Mouse (Mus musculus) MEL (cell line): ENCODE data around the gene Acsl5. TPM values are rescaled to one million over a fixed set of nuclear protein-coding genes. Genes with fewer than 3 reads are reported as not detected.
A peak's percentile ranks its signal among the peaks of the same experiment; 100 is the strongest.

ENCODE experiments used
- DNase-seq: peaks from one replicate; pipeline ENCODE4 v3.0.0; 2011; ENCODE audit warnings: low read depth, low spot score
- H3K27ac ChIP-seq: 2 replicates; pipeline ENCODE4 v1.5.1; 2012; ENCODE audit warnings: low read depth, mild to moderate bottlenecking, control low read depth, low read length, moderate library complexity; ENCODE audit not compliant: control insufficient read depth
- H3K27me3 ChIP-seq, 2 experiments: fragments of 150-350 bp in 1 of 2; sonication (generic) in 1 of 2; 2 replicates each; pipeline ENCODE4 v1.6.1; 2012; ENCODE audit warnings: low read length in 2 of 2, mild to moderate bottlenecking in 2 of 2, improper control_type of control experiment in 1 of 2, moderate library complexity in 1 of 2; ENCODE audit not compliant: insufficient read depth in 2 of 2, control insufficient read depth in 1 of 2
- H3K36me3 ChIP-seq, 2 experiments: 2 replicates each; pipeline ENCODE4 v1.6.1; 2012 to 2014; ENCODE audit warnings: low read length in 2 of 2, improper control_type of control experiment in 1 of 2, inconsistent platforms in 1 of 2, mild to moderate bottlenecking in 1 of 2; ENCODE audit not compliant: insufficient read depth in 2 of 2, control insufficient read depth in 1 of 2
- H3K4me1 ChIP-seq, 2 experiments: fragments of 150-350 bp in 1 of 2; sonication (generic) in 1 of 2; 2 replicates each; pipeline ENCODE4 v1.6.1; 2012; ENCODE audit warnings: low read length in 2 of 2, improper control_type of control experiment in 1 of 2, mild to moderate bottlenecking in 1 of 2; ENCODE audit not compliant: insufficient read depth in 2 of 2, control insufficient read depth in 1 of 2
- H3K4me3 ChIP-seq, 2 experiments: fragments of 150-350 bp in 1 of 2; sonication (generic) in 1 of 2; 2 replicates each; pipeline ENCODE4 v1.5.1; 2012; ENCODE audit warnings: low read depth in 2 of 2, low read length in 2 of 2, mild to moderate bottlenecking in 2 of 2, moderate library complexity in 2 of 2, control low read depth in 1 of 2, improper control_type of control experiment in 1 of 2; ENCODE audit not compliant: control insufficient read depth in 1 of 2, insufficient read depth in 1 of 2
- H3K79me2 ChIP-seq: 2 replicates; pipeline ENCODE4 v1.6.1; 2012; ENCODE audit warnings: mild to moderate bottlenecking, low read length, moderate library complexity; ENCODE audit not compliant: control insufficient read depth, poor library complexity, insufficient read depth
- H3K9ac ChIP-seq: 2 replicates; pipeline ENCODE4 v1.6.1; 2012; ENCODE audit warnings: low read depth, mild to moderate bottlenecking, control low read depth, low read length, moderate library complexity; ENCODE audit not compliant: control insufficient read depth, poor library complexity, severe bottlenecking
- H3K9me3 ChIP-seq: fragments of 150-350 bp; sonication (generic); replicated peaks from 2 replicates; pipeline ENCODE4 v1.6.1; 2012; ENCODE audit warnings: mild to moderate bottlenecking, low read length, improper control_type of control experiment, moderate library complexity; ENCODE audit not compliant: insufficient read depth
- CHD1 ChIP-seq: IDR thresholded peaks from 2 replicates; pipeline ENCODE4 v1.6.1; 2012; ENCODE audit warnings: low read depth, mild to moderate bottlenecking, inconsistent platforms, low read length, improper control_type of control experiment
- CHD2 ChIP-seq: IDR thresholded peaks from 2 replicates; pipeline ENCODE4 v1.6.1; 2011; ENCODE audit warnings: low read length, improper control_type of control experiment
- CTCF ChIP-seq, 3 experiments: IDR thresholded peaks in 2 of 3; conservative IDR thresholded peaks in 1 of 3; 2 replicates each; pipeline ENCODE4 v1.5.1; 2011 to 2012; ENCODE audit warnings: low read length in 3 of 3, low read depth in 2 of 3, mild to moderate bottlenecking in 2 of 3, improper control_type of control experiment in 1 of 3, inconsistent platforms in 1 of 3, mixed read lengths in 1 of 3, moderate library complexity in 1 of 3; ENCODE audit not compliant: control insufficient read depth in 1 of 3, insufficient read depth in 1 of 3, poor library complexity in 1 of 3, severe bottlenecking in 1 of 3
- E2F4 ChIP-seq: IDR thresholded peaks from 2 replicates; pipeline ENCODE4 v1.6.1; 2011; ENCODE audit warnings: low read depth, low read length, improper control_type of control experiment, borderline replicate concordance
- ETS1 ChIP-seq: IDR thresholded peaks from 2 replicates; pipeline ENCODE4 v1.6.1; 2012; ENCODE audit warnings: low read depth, mild to moderate bottlenecking, inconsistent platforms, low read length, improper control_type of control experiment, moderate library complexity
- KAT2A ChIP-seq: conservative IDR thresholded peaks from 2 replicates; pipeline ENCODE4 v1.6.1; 2012; ENCODE audit warnings: low read depth, low read length, improper control_type of control experiment, inconsistent platforms
- MAX ChIP-seq: IDR thresholded peaks from 2 replicates; pipeline ENCODE4 v1.6.1; 2011; ENCODE audit warnings: low read length, improper control_type of control experiment
- MAZ ChIP-seq: IDR thresholded peaks from 2 replicates; pipeline ENCODE4 v1.6.1; 2012; ENCODE audit warnings: low read depth, mild to moderate bottlenecking, inconsistent platforms, low read length, improper control_type of control experiment
- MXI1 ChIP-seq: IDR thresholded peaks from 2 replicates; pipeline ENCODE4 v1.6.1; 2011; ENCODE audit warnings: mild to moderate bottlenecking, low read depth, low read length, improper control_type of control experiment
- MYB ChIP-seq: IDR thresholded peaks from 2 replicates; pipeline ENCODE4 v1.6.1; 2011; ENCODE audit warnings: mild to moderate bottlenecking, low read depth, low read length, improper control_type of control experiment
- NRF1 ChIP-seq: IDR thresholded peaks from 2 replicates; pipeline ENCODE4 v1.6.1; 2014; ENCODE audit warnings: low read depth, mild to moderate bottlenecking, inconsistent platforms, low read length, improper control_type of control experiment, moderate library complexity; ENCODE audit not compliant: poor library complexity, insufficient read depth, severe bottlenecking
- POLR2A ChIP-seq, 2 experiments: IDR thresholded peaks; 2 replicates each; pipeline ENCODE4 v1.6.1; 2011 to 2012; ENCODE audit warnings: low read length in 2 of 2, mild to moderate bottlenecking in 2 of 2, control low read depth in 1 of 2, improper control_type of control experiment in 1 of 2, low read depth in 1 of 2, moderate library complexity in 1 of 2; ENCODE audit not compliant: control insufficient read depth in 1 of 2, insufficient read depth in 1 of 2, poor library complexity in 1 of 2
- POLR2AphosphoS2 ChIP-seq: IDR thresholded peaks from 2 replicates; pipeline ENCODE4 v1.6.1; 2011; ENCODE audit warnings: low read length, improper control_type of control experiment
- POLR2AphosphoS5 ChIP-seq: IDR thresholded peaks from 2 replicates; pipeline ENCODE4 v1.6.1; 2012; ENCODE audit warnings: low read depth, borderline replicate concordance, mild to moderate bottlenecking, inconsistent platforms, low read length, moderate library complexity, mixed read lengths
- SIN3A ChIP-seq: IDR thresholded peaks from 2 replicates; pipeline ENCODE4 v1.6.1; 2012; ENCODE audit warnings: low read length, improper control_type of control experiment, inconsistent platforms
- SMC3 ChIP-seq: IDR thresholded peaks from 2 replicates; pipeline ENCODE4 v1.6.1; 2011; ENCODE audit warnings: low read depth, low read length, improper control_type of control experiment
- TAL1 ChIP-seq: IDR thresholded peaks from 2 replicates; pipeline ENCODE4 v1.6.1; 2012; ENCODE audit warnings: mild to moderate bottlenecking, inconsistent platforms, low read length, moderate library complexity, mixed read lengths
- TBP ChIP-seq: IDR thresholded peaks from 2 replicates; pipeline ENCODE4 v1.8.0; 2011; ENCODE audit warnings: low read depth, low read length, improper control_type of control experiment
- TCF12 ChIP-seq: IDR thresholded peaks from 2 replicates; pipeline ENCODE4 v1.6.1; 2014; ENCODE audit warnings: low read depth, mild to moderate bottlenecking, inconsistent platforms, low read length, improper control_type of control experiment, moderate library complexity
- USF1 ChIP-seq: IDR thresholded peaks from 2 replicates; pipeline ENCODE4 v1.6.1; 2014; ENCODE audit warnings: low read depth, mild to moderate bottlenecking, inconsistent platforms, low read length, improper control_type of control experiment, moderate library complexity
- USF2 ChIP-seq, 2 experiments: IDR thresholded peaks; 2 replicates each; pipeline ENCODE4 v1.6.1; 2011 to 2012; ENCODE audit warnings: improper control_type of control experiment in 2 of 2, low read length in 2 of 2, borderline replicate concordance in 1 of 2, inconsistent platforms in 1 of 2, low read depth in 1 of 2, mild to moderate bottlenecking in 1 of 2; ENCODE audit not compliant: insufficient read depth in 1 of 2
- ZMIZ1 ChIP-seq: IDR thresholded peaks from 2 replicates; pipeline ENCODE4 v1.6.1; 2012; ENCODE audit warnings: low read depth, mild to moderate bottlenecking, inconsistent platforms, low read length, improper control_type of control experiment, moderate library complexity
- ZNF384 ChIP-seq: IDR thresholded peaks from 2 replicates; pipeline ENCODE4 v1.6.1; 2012; ENCODE audit warnings: low read depth, mild to moderate bottlenecking, inconsistent platforms, low read length, improper control_type of control experiment
- polyA plus RNA-seq, 2 experiments: library from polyadenylated mRNA; stranded (reverse) in 1 of 2; unstranded in 1 of 2; fragments of >175 nt in 1 of 2; fragments of >200 nt in 1 of 2; gene quantifications; 2 replicates each; pipeline versions ENCODE4 v1.2.1 to v1.2.4; 2012; ENCODE audit warnings: low replicate concordance in 2 of 2, low read depth in 1 of 2; ENCODE audit not compliant: insufficient read length in 2 of 2, insufficient read depth in 1 of 2, missing spikeins in 1 of 2
- total RNA-seq: library from RNA; depleted of rRNA; stranded (reverse); fragments of 300-350 nt; gene quantifications from 2 replicates; pipeline ENCODE4 v1.2.3, GENCODE M21; 2012

The Acsl5 gene
- total and polyA plus RNA-seq, 3 experiments = 223 to 318 TPM; not detected in 1

GRCm38 (mm10) chr19:55311874-55312273 is 60.1 kb downstream of the Acsl5 start:
- Histone ChIP-seq H3K4me3 (no peak overlapping the region), H3K9ac (no peak overlapping the region), H3K36me3 (peaks cover 10 to 24% of the 10 kb centered on the region in 2 experiments), H3K4me1 (peaks cover 0 to 13% of the 10 kb centered on the region in 2 experiments; a peak in 2 of 4 replicates), H3K79me2 (peaks cover 35% of the 10 kb centered on the region), H3K27ac (no peak overlapping the region), H3K27me3 (no peaks in the 10 kb centered on the region), H3K9me3 (no peaks in the 10 kb centered on the region)
- no peak for DNase-seq
- no peak for TF ChIP-seq CHD1
- no peak for TF ChIP-seq TCF12
- no peak for TF ChIP-seq POLR2A (IDR thresholded peaks at IDR 0.05; ENCODE audit: control insufficient read depth in 1 of 2, insufficient read depth in 1 of 2, low read depth in 1 of 2, low read length in 2 of 2, poor library complexity in 1 of 2)

- no peak for TF ChIP-seq SMC3
- TF ChIP-seq ZNF384 = 0 out of 2 replicates have a peak, but pooled peaks have one; percentile 58
- no peak for TF ChIP-seq POLR2AphosphoS2
- TF ChIP-seq MXI1 = no peak
- TF ChIP-seq, all 39 proteins: peak for 1
- Histone ChIP-seq H3K9ac (no peak overlapping the region), H3K27ac (no peak overlapping the region), H3K4me1 (peaks cover 0 to 20% of the 10 kb centered on the region in 2 experiments; a peak in 2 of 4 replicates), H3K79me2 (peaks cover 46% of the 10 kb centered on the region), H3K36me3 (peaks cover 7 to 34% of the 10 kb centered on the region in 2 experiments), H3K9me3 (no peaks in the 10 kb centered on the region), H3K27me3 (no peaks in the 10 kb centered on the region), H3K4me3 (no peak overlapping the region)
- no peak for DNase-seq
Observed at GRCm38 (mm10) chr19:55313649-55314048, 61.9 kb downstream of the Acsl5 start.

GRCm38 (mm10) chr19:55315452-55316108 is 63.8 kb downstream of the Acsl5 start, which contains the start of gene Zdhhc6:
Zdhhc6 (minus strand) TSS chr19:55316032.
- H3K27ac ChIP-seq = peak within 1 kb of the TSS; percentile 88
- TF ChIP-seq E2F4 = peak; percentile 52; the same call in 1 of the 2 replicates
- peak; percentile 91 for TF ChIP-seq SIN3A
- peak; percentile 95 for TF ChIP-seq POLR2AphosphoS2
- TF ChIP-seq USF1 = no peak
- no peak for TF ChIP-seq TBP
- TF ChIP-seq MXI1 = peak; percentile 91
- TF ChIP-seq POLR2AphosphoS5 = no peak
- no peak for TF ChIP-seq TAL1
- TF ChIP-seq MYB = no peak; the same call in 1 of the 2 replicates
- TF ChIP-seq MAX = peak; percentile 57; the same call in 1 of the 2 replicates
- TF ChIP-seq TCF12 = no peak
- no peak for TF ChIP-seq ETS1
- peak; percentile 84 to 94 for TF ChIP-seq POLR2A (IDR thresholded peaks at IDR 0.05; ENCODE audit: control insufficient read depth in 1 of 2, insufficient read depth in 1 of 2, low read depth in 1 of 2, low read length in 2 of 2, poor library complexity in 1 of 2)
- TF ChIP-seq SMC3 = no peak
- no peak for TF ChIP-seq CTCF (IDR thresholded peaks at IDR 0.05 in 2 of 3, conservative IDR thresholded peaks at IDR 0.05 in 1 of 3; ENCODE audit: control insufficient read depth in 1 of 3, insufficient read depth in 1 of 3, low read depth in 2 of 3, low read length in 3 of 3, poor library complexity in 1 of 3, severe bottlenecking in 1 of 3)
- TF ChIP-seq MAZ = 0 out of 2 replicates have a peak, but pooled peaks have one; percentile 64
- TF ChIP-seq USF2 (IDR thresholded peaks at IDR 0.05; ENCODE audit: borderline replicate concordance in 1 of 2, insufficient read depth in 1 of 2, low read depth in 1 of 2, low read length in 2 of 2) = no peak
- peak; percentile 66 for TF ChIP-seq NRF1
- TF ChIP-seq ZNF384 = no peak
- TF ChIP-seq CHD2 = no peak
- TF ChIP-seq ZMIZ1 = peak; percentile 93
- no peak for TF ChIP-seq KAT2A

More at GRCm38 (mm10) chr19:55315452-55316108, 63.8 kb downstream of the Acsl5 start, which contains the start of gene Zdhhc6:
- no peak for DNase-seq
- peaks cover 0 to 20% of the 10 kb centered on the region in 2 experiments; a peak in 2 of 4 replicates for H3K4me1 ChIP-seq
- peaks cover 0 to 37% of the 10 kb centered on the region in 2 experiments; a peak in 2 of 4 replicates for H3K36me3 ChIP-seq
- peaks cover 54% of the 10 kb centered on the region for H3K79me2 ChIP-seq
- H3K9me3 ChIP-seq = no peaks in the 10 kb centered on the region
- H3K27me3 ChIP-seq = no peaks in the 10 kb centered on the region
- peak within 1 kb of the TSS; percentile 97 for H3K9ac ChIP-seq
- H3K4me3 ChIP-seq = peak within 1 kb of the TSS; percentile 75 to 83
